19 mouse cellular contexts compared by ENCODE assay signal in genomic region chr1:59450896-59451295, GRCm38 (mm10). TPM values are rescaled to one million over a fixed set of nuclear protein-coding genes. Genes with fewer than 3 reads are reported as not detected.
A peak's percentile ranks its signal among the peaks of the same experiment; 100 is the strongest.
DNase-seq lines count a peak whose midpoint lies in the region; ATAC-seq lines count a peak whose summit lies in the region.
"Had no signal": no experiment of that assay in that cellular context is flagged by ENCODE, and none has a peak within 500 bp of the region (broad histone marks: within the 10 kb centered on the region; RNA-seq: fewer than 3 reads in every experiment).

No protein-coding gene starts in this region.

- H3K9me3 ChIP-seq in heart, embryonic 10.5 days, result no peaks in the 10 kb centered on the region
- no peaks in the 10 kb centered on the region for H3K9me3 ChIP-seq in neural tube, embryonic 15.5 days (replicated peaks)
- H3K9me3 ChIP-seq: liver, embryonic 15.5 days had no signal

- H3K27ac ChIP-seq in heart, embryonic 10.5 days, result 0 out of 2 replicates have a peak overlapping the region, but pooled peaks have one; percentile 29
- no peak overlapping the region for H3K27ac ChIP-seq in neural tube, embryonic 15.5 days (replicated peaks)
- H3K27ac ChIP-seq: heart, embryonic 13.5 days; liver, embryonic 15.5 days; macrophage had no signal

- DNase-seq in heart, embryonic 10.5 days (ENCODE audit: low spot score), result no peak
- no peak for DNase-seq in heart, postnatal 14 days
- no peak for DNase-seq in neural tube, embryonic 10.5 days (ENCODE audit: extremely low spot score, low spot score)
- DNase-seq in gastrocnemius, postnatal 36 days, result no peak
- DNase-seq in urinary bladder, postnatal 4 days (ENCODE audit: low spot score in 2 of 2), result no peak
- DNase-seq: adrenal gland, adult 8-10 months; cerebellum, adult 8-10 months; heart, adult 11 months; heart, postnatal 36 days; kidney, adult 11 months; kidney, postnatal 14 days; right cerebral cortex, postnatal 25 days had no signal

- H3K27me3 ChIP-seq in heart, embryonic 10.5 days (ENCODE audit: insufficient read depth, poor library complexity, severe bottlenecking), result peaks cover 26% of the 10 kb centered on the region
- H3K27me3 ChIP-seq in neural tube, embryonic 15.5 days (replicated peaks), result no peaks in the 10 kb centered on the region
- H3K27me3 ChIP-seq: liver, embryonic 15.5 days had no signal

- H3K4me3 ChIP-seq in heart, embryonic 10.5 days, result no peak overlapping the region
- no peak overlapping the region for H3K4me3 ChIP-seq in neural tube, embryonic 15.5 days (replicated peaks)
- H3K4me3 ChIP-seq: heart, embryonic 13.5 days; liver, embryonic 15.5 days; midbrain, embryonic 10.5 days had no signal

- 0 out of 2 replicates have a peak, but pooled peaks have one; percentile 19 for ATAC-seq in neural tube, embryonic 15.5 days (ENCODE audit: low FRiP score)
- ATAC-seq in erythroid progenitor cell, adult 5-6 weeks (replicated peaks; ENCODE audit: low FRiP score, poor library complexity, severe bottlenecking), result 0 out of 2 replicates have a peak, but pooled peaks have one; percentile 34
- ATAC-seq: hindbrain, embryonic 16.5 days had no signal

- 78% methylated on average over 11 of the region's 11 CpGs for WGBS in heart, embryonic 10.5 days
- WGBS in neural tube, embryonic 15.5 days, result 87% methylated on average over 11 of the region's 11 CpGs

- H3K9ac ChIP-seq in neural tube, embryonic 15.5 days (replicated peaks), result no peak overlapping the region
- H3K9ac ChIP-seq: heart, embryonic 13.5 days; liver, embryonic 15.5 days had no signal

- H3K36me3 ChIP-seq in heart, embryonic 10.5 days, result 0 out of 2 replicates have a peak, but pooled peaks cover 2% of the 10 kb centered on the region
- H3K36me3 ChIP-seq in neural tube, embryonic 15.5 days, result no peaks in the 10 kb centered on the region
- H3K36me3 ChIP-seq: heart, embryonic 13.5 days; liver, embryonic 15.5 days had no signal

- H3K4me1 ChIP-seq in heart, embryonic 10.5 days, result peaks cover 22% of the 10 kb centered on the region
- H3K4me1 ChIP-seq in neural tube, embryonic 15.5 days, result peaks cover 16% of the 10 kb centered on the region

- no peak overlapping the region for H3K4me2 ChIP-seq in neural tube, embryonic 15.5 days
- H3K4me2 ChIP-seq: heart, embryonic 13.5 days; liver, embryonic 15.5 days had no signal

- intact Hi-C loops in heart, postnatal 14 days (cut with DNase I), result no loop called here
- intact Hi-C loops in gastrocnemius, postnatal 36 days (cut with DNase I), result no loop called here

RNA-seq across cellular contexts. Expression of gene Fzd7, which starts 31.3 kb away (rescaled TPM):
- polyA plus RNA-seq in heart, embryonic 10.5 days (2016; fragmentation: Nextera tagmentation; extraction: Ambion mirVana), result 4.2 and 13.0 TPM in 2 replicates
- 1 to 10 TPM; 4.7 to 6.4 TPM for total RNA-seq in heart, postnatal 14 days (2021)
- 3.5 and 4.5 TPM in 2 replicates for polyA plus RNA-seq in neural tube, embryonic 15.5 days (2015; fragmentation: Nextera tagmentation; extraction: Ambion mirVana)
- total RNA-seq in erythroid progenitor cell, adult 5-6 weeks (2015; ENCODE audit: low replicate concordance), result 1.1 and 5.4 TPM in 2 replicates
- 0.45 and 0.77 TPM in 2 replicates for total RNA-seq in erythroid progenitor cell, adult 5-6 weeks (2017; ENCODE audit: low replicate concordance)
- 10 to 100 TPM; 27.9 to 41.0 TPM for total RNA-seq in gastrocnemius, postnatal 36 days (2021)
